ENCODE assay signal across 9 mouse cellular contexts in genomic region chr11:60418473-60418803, GRCm38 (mm10). TPM values are rescaled to one million over a fixed set of nuclear protein-coding genes. Genes with fewer than 3 reads are reported as not detected.
DNase-seq lines count a peak whose midpoint lies in the region; ATAC-seq and TF ChIP-seq lines count a peak whose summit lies in the region.
"Had no signal": no experiment of that assay in that cellular context is flagged by ENCODE, and none has a peak within 500 bp of the region (broad histone marks: within the 10 kb centered on the region; RNA-seq: fewer than 3 reads in every experiment).

No protein-coding gene starts in this region.

- peak overlapping the region; percentile 67 for H3K4me2 ChIP-seq in forebrain, postnatal 0 days (ENCODE audit: low read depth)
- H3K4me2 ChIP-seq in midbrain, embryonic 16.5 days (ENCODE audit: low read length) = peak overlapping the region; percentile 86

- peak overlapping the region; percentile 91 to 96 for H3K4me3 ChIP-seq in MEL (ENCODE audit: control insufficient read depth in 1 of 2, insufficient read depth in 1 of 2, low read depth in 2 of 2, low read length in 2 of 2)
- peak overlapping the region; percentile 83 for H3K4me3 ChIP-seq in forebrain, postnatal 0 days (ENCODE audit: low read depth, low read length)
- peak overlapping the region; percentile 88 for H3K4me3 ChIP-seq in midbrain, embryonic 16.5 days (ENCODE audit: low read depth, low read length)

- TF ChIP-seq CTCF in MEL (IDR thresholded peaks at IDR 0.05 in 2 of 3, conservative IDR thresholded peaks at IDR 0.05 in 1 of 3; ENCODE audit: control insufficient read depth in 1 of 3, insufficient read depth in 1 of 3, low read depth in 2 of 3, low read length in 3 of 3, poor library complexity in 1 of 3, severe bottlenecking in 1 of 3) = no peak
- no peak for TF ChIP-seq CTCF in forebrain, postnatal 0 days (IDR thresholded peaks at IDR 0.05; ENCODE audit: low read depth)

- no peak for ATAC-seq in forebrain, postnatal 0 days
- no peak for ATAC-seq in midbrain, embryonic 16.5 days

- H3K4me1 ChIP-seq in MEL (ENCODE audit: control insufficient read depth in 1 of 2, insufficient read depth in 2 of 2, low read length in 2 of 2) = peaks cover 7 to 29% of the 10 kb centered on the region in 2 experiments; a peak in 3 of 4 replicates
- peaks cover 16% of the 10 kb centered on the region for H3K4me1 ChIP-seq in forebrain, postnatal 0 days (ENCODE audit: insufficient read depth)
- peaks cover 24% of the 10 kb centered on the region for H3K4me1 ChIP-seq in midbrain, embryonic 16.5 days (ENCODE audit: control insufficient read depth, insufficient read depth, low read length)

- H3K36me3 ChIP-seq in MEL (ENCODE audit: control insufficient read depth in 1 of 2, insufficient read depth in 2 of 2, low read length in 2 of 2) = peaks cover 0 to 24% of the 10 kb centered on the region in 2 experiments; a peak in 2 of 4 replicates
- H3K36me3 ChIP-seq in forebrain, postnatal 0 days (ENCODE audit: insufficient read depth) = no peaks in the 10 kb centered on the region
- H3K36me3 ChIP-seq in midbrain, embryonic 16.5 days (ENCODE audit: control insufficient read depth, insufficient read depth, low read length) = no peaks in the 10 kb centered on the region

- H3K27ac ChIP-seq in MEL (ENCODE audit: control insufficient read depth, low read depth, low read length) = no peak overlapping the region; the same call in 1 of the 2 replicates
- H3K27ac ChIP-seq in forebrain, postnatal 0 days (ENCODE audit: low read depth, low read length) = no peak overlapping the region
- H3K27ac ChIP-seq in midbrain, embryonic 16.5 days (ENCODE audit: low read length) = no peak overlapping the region

- peak; percentile 14; a peak in 1 of 4 replicates for TF ChIP-seq EP300 in MEL (IDR thresholded peaks at IDR 0.05; ENCODE audit: low read depth in 1 of 2, low read length in 2 of 2)

- no peak for TF ChIP-seq RAD21 in MEL (IDR thresholded peaks at IDR 0.05; ENCODE audit: low read depth, low read length)

- WGBS in forebrain, postnatal 0 days = 25% methylated on average over 6 of the region's 6 CpGs
- WGBS in midbrain, embryonic 16.5 days = 27% methylated on average over 6 of the region's 6 CpGs

- no peak for TF ChIP-seq POLR2A in MEL (IDR thresholded peaks at IDR 0.05; ENCODE audit: control insufficient read depth in 1 of 2, insufficient read depth in 1 of 2, low read depth in 1 of 2, low read length in 2 of 2, poor library complexity in 1 of 2)

- H3K9ac ChIP-seq in MEL (ENCODE audit: control insufficient read depth, low read depth, low read length, poor library complexity, severe bottlenecking) = peak overlapping the region; percentile 90
- H3K9ac ChIP-seq in forebrain, postnatal 0 days = peak overlapping the region; percentile 81
- H3K9ac ChIP-seq in midbrain, embryonic 16.5 days (ENCODE audit: low read depth, low read length) = peak overlapping the region; percentile 89

- H3K27me3 ChIP-seq in MEL (ENCODE audit: control insufficient read depth in 1 of 2, insufficient read depth in 2 of 2, low read length in 2 of 2) = no peaks in the 10 kb centered on the region
- no peaks in the 10 kb centered on the region for H3K27me3 ChIP-seq in forebrain, postnatal 0 days (ENCODE audit: insufficient read depth, low read length)
- H3K27me3 ChIP-seq in midbrain, embryonic 16.5 days (ENCODE audit: control insufficient read depth, insufficient read depth, low read depth, low read length) = no peaks in the 10 kb centered on the region
- H3K27me3 ChIP-seq: Patski had no signal

- peaks cover 37% of the 10 kb centered on the region for H3K79me2 ChIP-seq in MEL (ENCODE audit: control insufficient read depth, insufficient read depth, low read length, poor library complexity)

- no peaks in the 10 kb centered on the region for H3K9me3 ChIP-seq in MEL (replicated peaks; ENCODE audit: insufficient read depth, low read length)
- no peaks in the 10 kb centered on the region for H3K9me3 ChIP-seq in forebrain, postnatal 0 days (ENCODE audit: low read length)
- H3K9me3 ChIP-seq in midbrain, embryonic 16.5 days (replicated peaks; ENCODE audit: control insufficient read depth, low read length, poor library complexity, severe bottlenecking) = no peaks in the 10 kb centered on the region

- DNase-seq in cerebellum, adult 18-20 months = peak; percentile 10 to 17
- DNase-seq in cerebellum, adult 11 months = no peak
- peak; percentile 68 for DNase-seq in MEL (ENCODE audit: low read depth, low spot score)
- no peak for DNase-seq in forebrain, postnatal 0 days
- peak; percentile 26 for DNase-seq in kidney, postnatal 10 days
- DNase-seq in right cerebral cortex, adult 2 months (ENCODE audit: low spot score in 2 of 2) = no peak
- DNase-seq in c-Kit-positive CD71-positive TER-119-positive erythroid progenitor cells, embryonic 14.5 days (ENCODE audit: low spot score) = no peak

TF ChIP-seq in MEL, 35 proteins besides CTCF, POLR2A, EP300 and RAD21:
- TF ChIP-seq MXI1 (IDR thresholded peaks at IDR 0.05; ENCODE audit: low read depth, low read length) (peak; percentile 45; the same call in 1 of the 2 replicates), ZKSCAN1 (IDR thresholded peaks at IDR 0.05; ENCODE audit: low read depth, low read length) (no peak), TAL1 (IDR thresholded peaks at IDR 0.05; ENCODE audit: low read length) (no peak), ETS1 (IDR thresholded peaks at IDR 0.05; ENCODE audit: low read depth, low read length) (0 out of 2 replicates have a peak, but pooled peaks have one; percentile 29), POLR2AphosphoS5 (IDR thresholded peaks at IDR 0.05; ENCODE audit: borderline replicate concordance, low read depth, low read length) (no peak), SMC3 (IDR thresholded peaks at IDR 0.05; ENCODE audit: low read depth, low read length) (0 out of 2 replicates have a peak, but pooled peaks have one; percentile 4), HCFC1 (IDR thresholded peaks at IDR 0.05; ENCODE audit: low read depth, low read length) (peak; percentile 0; the same call in 1 of the 2 replicates), GATA1 (IDR thresholded peaks at IDR 0.05; ENCODE audit: low read depth, low read length) (peak; percentile 67)
TF ChIP-seq in MEL: peak in this region for 5.

RNA-seq across cellular contexts. Expression of gene Atpaf2, which starts 0.2 kb away (rescaled TPM):
- total RNA-seq in MEL (2012; rRNA removed) = 82.6 and 84.7 TPM in 2 replicates
- polyA plus RNA-seq in MEL (2012; ENCODE audit: insufficient read depth in 1 of 2, insufficient read length in 2 of 2, low read depth in 1 of 2, low replicate concordance in 2 of 2, missing spikeins in 1 of 2) = 100 to 1,000 TPM in 1 of 2 experiments, not detected in 1; 102 TPM
- 32.5 and 34.5 TPM in 2 replicates for total RNA-seq in forebrain, postnatal 0 days (2014; rRNA removed)
- 38.2 and 50.8 TPM in 2 replicates for polyA plus RNA-seq in forebrain, postnatal 0 days (2015; fragmentation: Nextera tagmentation; extraction: Ambion mirVana)
- 43.3 and 47.4 TPM in 2 replicates for polyA plus RNA-seq in midbrain, embryonic 16.5 days (2015; fragmentation: Nextera tagmentation; extraction: Ambion mirVana)

RNA-seq across cellular contexts. Expression of gene Gid4, which starts 1.5 kb away (rescaled TPM):
- total RNA-seq in MEL (2012; rRNA removed) = 25.2 and 28.6 TPM in 2 replicates
- polyA plus RNA-seq in MEL (2012; ENCODE audit: insufficient read depth in 1 of 2, insufficient read length in 2 of 2, low read depth in 1 of 2, low replicate concordance in 2 of 2, missing spikeins in 1 of 2) = 100 to 1,000 TPM in 1 of 2 experiments, 10 to 100 TPM in 1; 25.3 to 114 TPM
- total RNA-seq in forebrain, postnatal 0 days (2014; rRNA removed) = 30.8 and 35.7 TPM in 2 replicates
- 14.8 and 22.6 TPM in 2 replicates for polyA plus RNA-seq in forebrain, postnatal 0 days (2015; fragmentation: Nextera tagmentation; extraction: Ambion mirVana)
- polyA plus RNA-seq in midbrain, embryonic 16.5 days (2015; fragmentation: Nextera tagmentation; extraction: Ambion mirVana) = 24.4 and 24.8 TPM in 2 replicates

RNA-seq across cellular contexts. Expression of gene Drg2, which starts 36.0 kb away (rescaled TPM):
- 133 and 140 TPM in 2 replicates for total RNA-seq in MEL (2012; rRNA removed)
- polyA plus RNA-seq in MEL (2012; ENCODE audit: insufficient read depth in 1 of 2, insufficient read length in 2 of 2, low read depth in 1 of 2, low replicate concordance in 2 of 2, missing spikeins in 1 of 2) = 100 to 1,000 TPM; 121 to 214 TPM
- 78.1 and 82.6 TPM in 2 replicates for total RNA-seq in forebrain, postnatal 0 days (2014; rRNA removed)
- polyA plus RNA-seq in forebrain, postnatal 0 days (2015; fragmentation: Nextera tagmentation; extraction: Ambion mirVana) = 79.3 and 83.8 TPM in 2 replicates
- polyA plus RNA-seq in midbrain, embryonic 16.5 days (2015; fragmentation: Nextera tagmentation; extraction: Ambion mirVana) = 90.8 and 91.5 TPM in 2 replicates

RNA-seq across cellular contexts. Expression of gene Myo15, which starts 50.7 kb away (rescaled TPM):
- 0.03 and 0.04 TPM in 2 replicates for total RNA-seq in MEL (2012; rRNA removed)
- polyA plus RNA-seq in MEL (2012; ENCODE audit: insufficient read depth in 1 of 2, insufficient read length in 2 of 2, low read depth in 1 of 2, low replicate concordance in 2 of 2, missing spikeins in 1 of 2) = under 1 TPM in 1 of 2 experiments, not detected in 1; 0.07 TPM
- total RNA-seq in forebrain, postnatal 0 days (2014; rRNA removed) = 0.24 and 0.54 TPM in 2 replicates
- 0.10 and 0.13 TPM in 2 replicates for polyA plus RNA-seq in forebrain, postnatal 0 days (2015; fragmentation: Nextera tagmentation; extraction: Ambion mirVana)
- polyA plus RNA-seq in midbrain, embryonic 16.5 days (2015; fragmentation: Nextera tagmentation; extraction: Ambion mirVana) = 0.08 and 0.16 TPM in 2 replicates

Comparison
In these comparisons a context has a peak if more than half of its experiments do, and no peak if none do; other contexts are left out.
1. DNase-seq: peak in cerebellum, adult 18-20 months (2 of 2), MEL (single experiment) and kidney, postnatal 10 days (single experiment); none in cerebellum, adult 11 months (single experiment), forebrain, postnatal 0 days (single experiment), right cerebral cortex, adult 2 months (0 of 2) and c-Kit-positive CD71-positive TER-119-positive erythroid progenitor cells, embryonic 14.5 days (single experiment).
2. Peak in every context shown above with its lines, with median percentiles within 50 percentile points of each other: H3K4me3 ChIP-seq and H3K9ac ChIP-seq.